Mouse (Mus musculus) kidney, embryonic 15.5 days (tissue): ENCODE results near the gene 4930556J24Rik. TPM values are rescaled to one million over a fixed set of nuclear protein-coding genes. Genes with fewer than 3 reads are reported as not detected.
"Not testable (repeated sequence)": the region's sequence is repeated elsewhere in the genome, so short reads cannot be mapped to it uniquely, and the experiment has no call there.

ENCODE experiments used
- ATAC-seq: fragments of 200-750 bp; cut with Nextera tagmentation; replicated peaks from 2 replicates; pipeline ENCODE4 v1.8.0; 2017; ENCODE audit warnings: moderate TSS enrichment; ENCODE audit not compliant: low FRiP score
- H3K27ac ChIP-seq: fragments of 300-500 bp; sonication (generic); 2 replicates; pipeline ENCODE4 v1.5.1; 2015; ENCODE audit warnings: mild to moderate bottlenecking, inconsistent platforms
- H3K27me3 ChIP-seq: fragments of 300-500 bp; sonication (generic); 2 replicates; pipeline ENCODE4 v1.6.1; 2015; ENCODE audit warnings: inconsistent platforms
- H3K36me3 ChIP-seq: fragments of 300-500 bp; sonication (generic); 2 replicates; pipeline ENCODE4 v1.6.1; 2015; ENCODE audit warnings: inconsistent platforms
- H3K4me1 ChIP-seq: fragments of 300-500 bp; sonication (generic); 2 replicates; pipeline ENCODE4 v1.6.1; 2015; ENCODE audit warnings: inconsistent platforms
- H3K4me2 ChIP-seq: fragments of 300-500 bp; sonication (generic); 2 replicates; pipeline ENCODE4 v1.6.1; 2015; ENCODE audit warnings: moderate library complexity, mild to moderate bottlenecking, inconsistent platforms
- H3K4me3 ChIP-seq: fragments of 300-500 bp; sonication (generic); replicated peaks from 2 replicates; pipeline ENCODE4 v1.5.1; 2015; ENCODE audit warnings: mild to moderate bottlenecking, inconsistent platforms
- H3K9ac ChIP-seq: fragments of 300-500 bp; sonication (generic); 2 replicates; pipeline ENCODE4 v1.6.1; 2015; ENCODE audit warnings: mild to moderate bottlenecking, inconsistent platforms
- H3K9me3 ChIP-seq: fragments of 300-500 bp; sonication (generic); replicated peaks from 2 replicates; pipeline ENCODE4 v1.6.1; 2016; ENCODE audit warnings: inconsistent platforms
- WGBS: fragments of 180-500 bp; shearing (Covaris S2); methylation state at CpG from one replicate; pipeline ENCODE4 v1.1.7; 2015; ENCODE audit warnings: mixed read lengths; 5-methylcytosine and 5-hydroxymethylcytosine counted together
- polyA plus RNA-seq: library from polyadenylated mRNA; unstranded; fragments of >200 nt; fragmentation: Nextera tagmentation; extraction: Ambion mirVana; gene quantifications from 2 replicates; pipeline ENCODE4 v1.2.1, GENCODE M21; 2015

4930556J24Rik gene
- polyA plus RNA-seq, 1 experiment from 2014 or later = 0.44 TPM

GRCm38 (mm10) chr11:3913316-3914108, 63.1 kb downstream of the 4930556J24Rik start:
- Histone ChIP-seq H3K4me3 (peak overlapping the region; percentile 66), H3K9ac (peak overlapping the region; percentile 37), H3K27ac (peak overlapping the region; percentile 69), H3K4me2 (peak overlapping the region; percentile 94), H3K27me3 (peaks cover 17% of the 10 kb centered on the region), H3K36me3 (peaks cover 3% of the 10 kb centered on the region; the same call in 1 of the 2 replicates), H3K9me3 (no peaks in the 10 kb centered on the region), H3K4me1 (peaks cover 42% of the 10 kb centered on the region)
- WGBS = under 1% methylated on average over 57 of the region's 65 CpGs
- peak; percentile 88 for ATAC-seq

DNA sequence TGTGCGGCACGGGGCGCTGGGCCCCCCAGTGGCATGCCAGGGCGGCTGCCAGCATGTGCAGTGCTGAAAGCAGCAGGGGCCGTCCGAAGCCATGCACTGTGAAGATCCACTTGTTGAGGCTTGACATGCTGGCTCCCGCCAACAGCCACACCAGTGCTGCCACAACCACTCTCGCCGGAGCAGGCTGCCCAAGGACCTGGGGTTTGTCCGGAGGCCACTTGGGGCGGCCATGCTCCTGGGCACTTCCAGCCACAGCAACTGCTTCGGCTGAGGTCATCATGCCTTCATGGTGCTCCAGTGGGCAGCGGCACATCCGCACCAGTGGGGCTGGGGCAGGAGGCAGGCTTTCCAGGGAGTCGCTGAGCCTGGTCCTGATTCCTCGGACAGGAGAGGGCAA, 63.7 kb downstream of the 4930556J24Rik start:
- H3K27ac ChIP-seq = no peak overlapping the region
- peak; percentile 7 for ATAC-seq
- WGBS = 1% methylated on average over 16 of the region's 16 CpGs

DNA sequence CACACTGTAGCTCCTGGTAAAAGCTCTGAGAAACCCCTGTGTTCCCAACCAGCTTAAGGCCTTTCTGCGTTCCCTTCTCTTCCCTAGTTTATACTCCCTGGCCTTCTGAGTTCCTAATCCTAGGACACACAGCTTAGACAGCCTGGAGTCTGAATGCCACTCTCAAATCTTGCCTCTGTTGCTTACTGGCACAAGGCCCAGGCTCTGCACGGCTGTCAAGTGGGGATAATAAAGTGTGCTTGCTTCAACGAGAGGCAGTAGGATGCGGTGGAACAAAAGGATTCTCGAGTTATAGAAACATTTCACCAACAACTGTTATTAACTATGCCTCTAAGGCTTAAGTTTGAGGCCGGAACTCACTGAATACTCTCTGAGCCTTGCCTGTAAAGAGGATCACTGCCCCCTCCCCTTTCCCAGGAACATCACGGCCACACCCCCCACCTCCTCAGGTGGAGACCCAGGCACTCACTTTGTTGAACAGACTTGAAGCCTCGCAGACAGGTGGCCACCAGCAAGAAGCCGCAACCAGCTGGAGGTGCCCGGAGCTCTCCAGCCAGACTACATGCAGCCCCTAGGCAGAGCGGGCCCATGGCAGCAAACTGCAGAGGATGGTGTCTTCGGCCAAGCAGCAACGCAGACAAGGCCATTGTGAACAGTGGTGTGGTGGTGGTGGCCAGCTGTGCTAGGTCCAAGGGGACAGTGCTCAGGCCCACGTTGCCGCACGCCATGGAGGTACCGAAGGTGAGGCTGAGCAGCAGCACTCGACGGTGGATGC, 64.3 kb downstream of the 4930556J24Rik start:
- Histone ChIP-seq H3K9me3 (no peaks in the 10 kb centered on the region), H3K4me2 (peak overlapping the region; percentile 94), H3K27ac (no peak overlapping the region), H3K27me3 (peaks cover 17% of the 10 kb centered on the region), H3K9ac (0 out of 2 replicates have a peak overlapping the region, but pooled peaks have one; percentile 37), H3K4me3 (peak overlapping the region; percentile 66), H3K36me3 (peaks cover 1% of the 10 kb centered on the region; the same call in 1 of the 2 replicates), H3K4me1 (peaks cover 42% of the 10 kb centered on the region)
- 23% methylated on average over 19 of the region's 19 CpGs for WGBS
- ATAC-seq = no peak

More for the DNA sequence above, 63.7 kb downstream of the 4930556J24Rik start:
- peak overlapping the region; percentile 94 for H3K4me2 ChIP-seq
- peaks cover 3% of the 10 kb centered on the region; the same call in 1 of the 2 replicates for H3K36me3 ChIP-seq
- peak overlapping the region; percentile 37 for H3K9ac ChIP-seq
- H3K4me1 ChIP-seq = peaks cover 42% of the 10 kb centered on the region
- H3K9me3 ChIP-seq = no peaks in the 10 kb centered on the region
- peak overlapping the region; percentile 66 for H3K4me3 ChIP-seq
- H3K27me3 ChIP-seq = peaks cover 17% of the 10 kb centered on the region

DNA sequence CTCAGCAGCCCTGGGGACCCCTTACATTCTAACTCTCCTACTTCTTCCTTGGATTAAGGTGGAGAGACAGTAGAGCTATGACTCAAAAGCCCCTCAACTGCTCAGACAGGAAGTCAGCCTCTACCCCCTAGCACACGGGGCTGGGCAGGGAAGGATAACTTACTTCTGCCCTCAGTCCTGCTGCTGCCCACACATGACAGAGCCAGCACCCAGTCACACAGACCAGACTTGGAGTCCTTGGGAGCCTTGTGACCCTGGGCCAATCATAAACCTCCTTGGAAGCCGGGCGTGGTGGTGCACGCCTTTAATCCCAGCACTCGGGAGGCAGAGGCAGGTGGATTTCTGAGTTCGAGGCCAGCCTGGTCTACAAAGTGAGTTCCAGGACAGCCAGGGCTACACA, 65.1 kb downstream of the 4930556J24Rik start:
- Histone ChIP-seq H3K27me3 (peaks cover 17% of the 10 kb centered on the region), H3K4me1 (peaks cover 42% of the 10 kb centered on the region), H3K4me2 (peak overlapping the region; percentile 19; the same call in 1 of the 2 replicates)
- not testable (repeated sequence) for H3K27ac ChIP-seq, H3K9me3 ChIP-seq, H3K4me3 ChIP-seq, H3K36me3 ChIP-seq, ATAC-seq, H3K9ac ChIP-seq
- 95% methylated on average over 6 of the region's 6 CpGs for WGBS

GRCm38 (mm10) chr11:3910513-3911310, 65.9 kb downstream of the 4930556J24Rik start:
- Histone ChIP-seq H3K4me3 (no peak overlapping the region), H3K36me3 (no peaks in the 10 kb centered on the region), H3K27me3 (peaks cover 17% of the 10 kb centered on the region), H3K9me3 (no peaks in the 10 kb centered on the region), H3K4me1 (peaks cover 42% of the 10 kb centered on the region), H3K9ac (no peak overlapping the region), H3K4me2 (peak overlapping the region; percentile 19; the same call in 1 of the 2 replicates), H3K27ac (no peak overlapping the region)
- WGBS = 51% methylated on average over 5 of the region's 5 CpGs
- ATAC-seq = no peak

- peaks cover 17% of the 10 kb centered on the region for H3K27me3 ChIP-seq
These were observed 67.3 kb downstream of the 4930556J24Rik start for GRCm38 (mm10) chr11:3909236-3909635.

GRCm38 (mm10) chr11:3905446-3905845, 71.1 kb downstream of the 4930556J24Rik start:
- Histone ChIP-seq H3K4me1 (peaks cover 5% of the 10 kb centered on the region; the same call in 1 of the 2 replicates), H3K27ac (no peak overlapping the region), H3K9me3 (no peaks in the 10 kb centered on the region), H3K9ac (no peak overlapping the region), H3K4me2 (no peak overlapping the region), H3K36me3 (no peaks in the 10 kb centered on the region), H3K27me3 (no peaks in the 10 kb centered on the region), H3K4me3 (no peak overlapping the region)
- no peak for ATAC-seq
- 86% methylated on average over 1 of the region's 1 CpGs for WGBS

More at GRCm38 (mm10) chr11:3909236-3909635, 67.3 kb downstream of the 4930556J24Rik start:
- Histone ChIP-seq H3K4me2 (no peak overlapping the region), H3K9me3 (no peaks in the 10 kb centered on the region), H3K4me3 (no peak overlapping the region), H3K9ac (no peak overlapping the region), H3K27ac (no peak overlapping the region), H3K36me3 (no peaks in the 10 kb centered on the region), H3K4me1 (peaks cover 37% of the 10 kb centered on the region)
- ATAC-seq = no peak
- 89% methylated on average over 4 of the region's 4 CpGs for WGBS

DNA sequence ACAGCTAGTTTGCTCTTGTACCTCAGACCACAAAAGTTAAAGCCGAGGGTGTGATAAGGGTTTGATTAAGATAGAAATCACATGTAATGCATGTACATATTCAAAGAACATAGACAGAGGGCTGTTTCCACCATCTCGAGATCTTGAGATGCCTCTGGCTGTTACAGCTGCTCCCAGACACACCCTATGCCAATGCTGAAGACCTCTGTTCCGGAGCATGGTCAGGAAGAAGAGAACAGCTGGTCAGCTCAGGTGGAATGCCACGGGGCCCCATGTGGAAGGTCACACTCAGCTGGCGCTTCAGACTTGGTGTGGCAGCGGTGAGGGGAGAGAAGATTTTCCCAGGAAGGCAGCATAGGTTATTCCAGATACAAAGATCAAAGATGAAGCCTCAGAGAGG, 71.9 kb downstream of the 4930556J24Rik start:
- no peaks in the 10 kb centered on the region for H3K27me3 ChIP-seq
- no peak overlapping the region for H3K4me3 ChIP-seq
- 69% methylated on average over 6 of the region's 6 CpGs for WGBS
- no peaks in the 10 kb centered on the region for H3K9me3 ChIP-seq
- H3K36me3 ChIP-seq = no peaks in the 10 kb centered on the region
- no peak overlapping the region for H3K9ac ChIP-seq
- H3K4me2 ChIP-seq = no peak overlapping the region
- no peak for ATAC-seq
- peaks cover 7% of the 10 kb centered on the region; the same call in 1 of the 2 replicates for H3K4me1 ChIP-seq
- H3K27ac ChIP-seq = no peak overlapping the region

DNA sequence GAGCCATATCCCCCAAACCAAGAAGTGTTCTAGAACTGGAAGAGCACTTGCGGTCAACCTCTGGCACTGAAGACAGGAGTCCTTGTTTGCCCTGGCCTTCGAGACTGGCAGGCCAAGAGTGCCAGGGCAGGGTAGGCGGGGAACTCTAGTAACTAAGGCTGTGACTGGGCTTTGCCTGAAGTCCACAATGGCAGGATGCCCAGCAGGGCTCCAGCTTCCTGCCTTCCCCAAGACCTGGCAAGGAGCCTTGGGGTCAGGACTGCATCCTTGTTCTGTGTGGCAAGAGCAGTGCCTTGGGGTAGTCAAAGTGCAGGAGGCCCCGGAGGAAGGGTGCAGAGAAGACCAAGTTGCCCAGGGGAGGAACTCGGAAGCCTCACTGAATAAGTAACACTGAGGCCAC, 73.5 kb downstream of the 4930556J24Rik start:
- Histone ChIP-seq H3K27me3 (no peaks in the 10 kb centered on the region), H3K9me3 (no peaks in the 10 kb centered on the region), H3K4me1 (peaks cover 7% of the 10 kb centered on the region; the same call in 1 of the 2 replicates), H3K4me2 (no peak overlapping the region), H3K9ac (no peak overlapping the region), H3K36me3 (peaks cover 12% of the 10 kb centered on the region), H3K4me3 (no peak overlapping the region), H3K27ac (no peak overlapping the region)
- WGBS = 79% methylated on average over 5 of the region's 5 CpGs
- no peak for ATAC-seq

DNA sequence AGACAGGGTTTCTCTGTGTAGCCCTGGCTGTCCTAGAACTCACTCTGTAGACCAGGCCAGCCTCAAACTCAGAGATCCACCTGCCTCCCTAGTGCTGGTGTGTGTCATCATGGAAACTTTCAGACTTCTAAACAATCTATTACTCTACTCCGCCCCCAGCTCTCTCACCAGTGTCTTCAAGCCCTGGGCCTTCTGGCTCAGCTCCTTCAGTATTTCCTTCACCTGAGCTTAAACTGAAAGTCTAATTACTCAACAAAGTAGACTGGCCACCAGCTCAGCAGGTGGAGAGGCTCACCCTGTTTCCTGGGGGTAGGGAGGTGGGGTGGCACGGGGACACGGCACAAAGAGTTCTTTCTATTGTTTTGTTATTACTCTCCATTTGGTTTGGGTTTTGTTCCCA, 74.1 kb downstream of the 4930556J24Rik start:
- WGBS = 88% methylated on average over 3 of the region's 3 CpGs
- H3K4me3 ChIP-seq = no peak overlapping the region
- H3K9me3 ChIP-seq = no peaks in the 10 kb centered on the region
- no peak overlapping the region for H3K4me2 ChIP-seq
- no peak overlapping the region for H3K27ac ChIP-seq
- H3K36me3 ChIP-seq = peaks cover 18% of the 10 kb centered on the region
- H3K4me1 ChIP-seq = peaks cover 7% of the 10 kb centered on the region; the same call in 1 of the 2 replicates
- no peak for ATAC-seq
- no peaks in the 10 kb centered on the region for H3K27me3 ChIP-seq
- no peak overlapping the region for H3K9ac ChIP-seq

DNA sequence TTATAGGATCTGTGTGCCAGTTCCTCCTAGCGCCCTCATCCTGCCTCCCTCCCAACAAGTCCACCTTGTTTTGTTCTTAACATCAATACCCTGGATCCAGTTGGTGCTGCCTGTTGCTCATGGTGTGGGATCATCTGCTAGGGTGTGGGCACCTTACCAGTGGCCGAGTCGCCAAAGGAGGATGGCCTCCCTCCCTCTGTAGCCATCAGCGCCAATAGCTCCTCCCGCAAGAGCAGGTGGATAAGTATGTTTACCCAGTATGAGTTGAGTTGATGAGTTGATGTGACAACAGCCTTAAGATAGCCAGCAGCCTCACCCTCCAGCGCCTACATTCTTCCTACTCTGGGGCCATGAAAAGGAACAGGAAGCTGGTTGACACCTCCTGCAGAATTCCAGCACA, 76.3 kb downstream of the 4930556J24Rik start:
- peaks cover 10% of the 10 kb centered on the region; the same call in 1 of the 2 replicates for H3K4me1 ChIP-seq
- ATAC-seq = no peak
- H3K4me3 ChIP-seq = no peak overlapping the region
- peaks cover 25% of the 10 kb centered on the region for H3K36me3 ChIP-seq
- H3K27ac ChIP-seq = no peak overlapping the region
- no peak overlapping the region for H3K4me2 ChIP-seq
- no peaks in the 10 kb centered on the region for H3K27me3 ChIP-seq
- H3K9me3 ChIP-seq = no peaks in the 10 kb centered on the region
- no peak overlapping the region for H3K9ac ChIP-seq
- WGBS = 81% methylated on average over 6 of the region's 6 CpGs
